Mouse (Mus musculus): ENCODE data around the gene Grb7. TPM values are rescaled to one million over a fixed set of nuclear protein-coding genes. Genes with fewer than 3 reads are reported as not detected.

Grb7 gene
- polyA plus RNA-seq, 1 experiment from 2014 or later = 2.5 TPM

DNA sequence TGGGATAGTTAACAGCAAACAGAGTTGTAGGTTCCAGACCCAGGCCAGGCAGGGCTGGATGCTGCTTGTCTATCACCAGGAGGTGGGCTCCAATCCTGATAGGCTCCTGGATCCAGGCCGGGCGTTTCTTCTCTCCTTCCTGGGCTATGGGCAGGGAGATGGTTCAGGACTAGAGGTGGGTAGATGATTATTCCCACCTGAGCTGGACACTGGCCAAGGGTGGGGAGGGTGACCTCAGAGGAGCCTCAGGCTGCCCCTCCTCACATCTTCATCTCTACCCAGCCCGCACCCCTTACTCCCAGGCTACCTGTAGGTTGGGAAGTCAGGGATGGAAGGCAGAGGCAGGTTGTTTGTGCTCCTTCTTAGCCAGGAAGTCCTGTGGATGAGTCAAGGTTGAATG, 3.2 kb downstream of the Grb7 start:
- H3K9me3 ChIP-seq (ENCODE audit: control insufficient read depth, low read length) = no peaks in the 10 kb centered on the region
- no peak overlapping the region for H3K9ac ChIP-seq (ENCODE audit: low read depth, low read length)
- no peak overlapping the region for H3K4me3 ChIP-seq (ENCODE audit: low read length)
- H3K4me1 ChIP-seq (ENCODE audit: control insufficient read depth, insufficient read depth, low read depth, low read length) = peaks cover 4% of the 10 kb centered on the region; the same call in 1 of the 2 replicates
- no peaks in the 10 kb centered on the region for H3K36me3 ChIP-seq (ENCODE audit: control insufficient read depth, insufficient read depth, low read length)
- H3K27ac ChIP-seq (ENCODE audit: low read depth, low read length) = no peak overlapping the region
- H3K27me3 ChIP-seq (replicated peaks; ENCODE audit: control insufficient read depth, insufficient read depth, low read length) = peaks cover 23% of the 10 kb centered on the region
- WGBS = 90% methylated on average over 3 of the region's 3 CpGs
- H3K4me2 ChIP-seq (ENCODE audit: low read length) = no peak overlapping the region
- ATAC-seq = no peak

DNA sequence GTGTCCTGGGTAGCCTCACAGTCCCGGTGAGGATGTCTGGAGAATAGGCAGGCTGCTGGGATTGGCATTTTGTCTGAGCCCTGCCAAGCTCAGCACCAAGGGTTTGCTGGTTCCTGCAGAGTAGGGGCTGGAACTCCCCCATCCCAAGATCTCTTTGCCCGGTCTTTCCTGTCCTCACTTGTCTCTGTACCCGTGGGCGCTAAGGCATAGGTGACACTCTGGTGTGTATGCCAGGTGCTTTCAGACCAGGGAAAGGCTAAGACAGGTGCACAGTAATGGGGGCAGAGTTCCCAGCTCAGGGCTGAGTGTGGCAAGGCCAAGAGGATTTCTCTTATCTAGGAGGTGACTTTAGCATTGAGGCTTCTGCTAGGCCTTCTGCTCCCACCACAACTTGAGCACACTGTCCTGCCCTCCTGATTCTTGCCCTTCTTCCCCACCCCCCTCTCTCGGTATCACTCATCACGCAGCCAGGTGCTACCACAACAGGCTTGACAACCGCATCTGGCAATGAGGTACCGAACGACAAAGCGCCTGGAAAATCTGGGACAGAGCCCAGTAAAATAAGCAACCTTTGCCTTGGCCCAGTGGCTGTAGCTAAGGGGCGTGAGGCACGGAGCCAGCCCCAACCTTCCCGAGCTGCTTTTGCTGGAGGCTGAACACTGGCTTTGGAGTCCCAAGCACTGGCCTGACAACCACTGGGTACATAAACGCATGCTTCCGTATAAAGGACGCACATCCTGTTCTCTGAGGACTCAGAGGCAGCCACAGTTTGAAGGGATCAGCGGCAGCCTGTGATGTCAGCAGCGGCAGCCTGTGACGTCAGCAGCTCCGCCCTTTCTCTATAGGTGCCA, 4.0 kb downstream of the Grb7 start:
- Histone ChIP-seq H3K4me1 (ENCODE audit: control insufficient read depth, insufficient read depth, low read depth, low read length) (peaks cover 4% of the 10 kb centered on the region; the same call in 1 of the 2 replicates), H3K27ac (ENCODE audit: low read depth, low read length) (no peak overlapping the region), H3K36me3 (ENCODE audit: control insufficient read depth, insufficient read depth, low read length) (no peaks in the 10 kb centered on the region), H3K9me3 (ENCODE audit: control insufficient read depth, low read length) (no peaks in the 10 kb centered on the region), H3K27me3 (replicated peaks; ENCODE audit: control insufficient read depth, insufficient read depth, low read length) (peaks cover 23% of the 10 kb centered on the region), H3K4me2 (ENCODE audit: low read length) (no peak overlapping the region), H3K9ac (ENCODE audit: low read depth, low read length) (no peak overlapping the region), H3K4me3 (ENCODE audit: low read length) (no peak overlapping the region)
- 86% methylated on average over 20 of the region's 20 CpGs for WGBS
- no peak for ATAC-seq

DNA sequence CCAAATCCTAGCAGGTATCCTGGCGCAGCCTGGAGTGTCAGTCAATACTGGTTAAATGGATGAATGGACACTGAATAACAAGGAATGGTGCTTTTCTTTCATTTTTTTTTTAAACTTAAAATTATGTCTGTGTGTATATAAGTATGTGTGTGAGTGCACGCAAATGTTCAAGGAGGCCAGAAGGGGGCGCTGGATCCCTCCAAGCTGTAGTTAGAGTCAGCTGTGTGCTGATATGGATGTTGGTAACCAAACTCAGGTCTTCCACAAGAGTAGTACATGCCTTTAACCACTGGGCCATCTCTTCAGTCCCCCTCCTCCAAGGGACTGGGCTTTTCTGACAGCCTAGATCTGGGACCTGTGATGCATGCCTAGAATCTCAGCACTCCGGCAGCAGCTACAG, 9.3 kb downstream of the Grb7 start:
- Histone ChIP-seq H3K9ac (ENCODE audit: low read depth, low read length) (no peak overlapping the region), H3K9me3 (ENCODE audit: control insufficient read depth, low read length) (no peaks in the 10 kb centered on the region), H3K4me2 (ENCODE audit: low read length) (no peak overlapping the region), H3K4me3 (ENCODE audit: low read length) (no peak overlapping the region), H3K36me3 (ENCODE audit: control insufficient read depth, insufficient read depth, low read length) (no peaks in the 10 kb centered on the region), H3K27ac (ENCODE audit: low read depth, low read length) (no peak overlapping the region), H3K27me3 (replicated peaks; ENCODE audit: control insufficient read depth, insufficient read depth, low read length) (peaks cover 9% of the 10 kb centered on the region; the same call in 1 of the 2 replicates), H3K4me1 (ENCODE audit: control insufficient read depth, insufficient read depth, low read depth, low read length) (peaks cover 4% of the 10 kb centered on the region; the same call in 1 of the 2 replicates)
- no peak for ATAC-seq
- 84% methylated on average over 4 of the region's 4 CpGs for WGBS

DNA sequence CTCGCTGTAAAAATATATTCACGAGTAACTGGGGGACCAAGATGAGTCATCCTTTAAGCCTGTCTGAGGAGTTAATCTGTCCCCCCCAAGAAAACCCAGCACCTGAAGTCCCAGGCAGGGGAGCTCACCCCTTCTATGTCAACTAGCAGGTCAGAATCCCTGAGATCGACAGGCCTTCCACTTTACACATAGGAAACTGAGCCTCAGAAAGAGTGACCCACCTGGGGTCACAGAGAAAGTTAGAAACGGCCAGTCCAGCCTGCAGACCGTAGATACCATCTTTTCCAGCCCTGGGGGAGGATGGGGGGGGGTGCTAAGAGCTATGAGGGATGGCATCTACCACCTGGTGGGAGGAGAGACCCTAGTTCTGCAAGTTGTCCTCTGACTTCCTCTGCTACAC, 10.4 kb downstream of the Grb7 start:
- Histone ChIP-seq H3K4me3 (ENCODE audit: low read length) (no peak overlapping the region), H3K27me3 (replicated peaks; ENCODE audit: control insufficient read depth, insufficient read depth, low read length) (peaks cover 9% of the 10 kb centered on the region; the same call in 1 of the 2 replicates), H3K4me1 (ENCODE audit: control insufficient read depth, insufficient read depth, low read depth, low read length) (peaks cover 4% of the 10 kb centered on the region; the same call in 1 of the 2 replicates), H3K9me3 (ENCODE audit: control insufficient read depth, low read length) (no peaks in the 10 kb centered on the region), H3K36me3 (ENCODE audit: control insufficient read depth, insufficient read depth, low read length) (no peaks in the 10 kb centered on the region), H3K9ac (ENCODE audit: low read depth, low read length) (no peak overlapping the region), H3K27ac (ENCODE audit: low read depth, low read length) (no peak overlapping the region), H3K4me2 (ENCODE audit: low read length) (no peak overlapping the region)
- WGBS = 86% methylated on average over 5 of the region's 5 CpGs
- no peak for ATAC-seq

DNA sequence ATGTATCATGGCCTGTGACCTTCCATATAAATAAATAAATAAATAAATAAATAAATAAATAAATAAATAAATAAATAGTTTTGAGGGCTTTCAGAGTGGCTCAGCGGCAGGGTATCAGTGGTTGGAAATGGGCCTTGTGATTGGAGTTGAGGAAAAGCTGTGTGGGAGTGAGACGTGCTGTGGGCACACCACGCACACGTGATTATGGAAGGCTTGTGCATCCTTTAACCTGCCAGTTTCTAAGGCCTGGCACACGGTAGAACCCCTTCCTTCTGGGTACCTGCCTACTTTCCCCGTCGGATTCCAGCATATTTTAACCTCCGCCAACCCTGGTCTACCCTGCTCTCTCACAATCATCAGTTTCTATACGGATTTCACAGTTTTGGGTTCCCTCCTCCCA, 10.8 kb downstream of the Grb7 start:
- peaks cover 4% of the 10 kb centered on the region; the same call in 1 of the 2 replicates for H3K4me1 ChIP-seq (ENCODE audit: control insufficient read depth, insufficient read depth, low read depth, low read length)
- H3K4me3 ChIP-seq (ENCODE audit: low read length) = peak overlapping the region; percentile 56
- peaks cover 9% of the 10 kb centered on the region; the same call in 1 of the 2 replicates for H3K27me3 ChIP-seq (replicated peaks; ENCODE audit: control insufficient read depth, insufficient read depth, low read length)
- H3K27ac ChIP-seq (ENCODE audit: low read depth, low read length) = peak overlapping the region; percentile 81
- peak overlapping the region; percentile 85 for H3K4me2 ChIP-seq (ENCODE audit: low read length)
- peak overlapping the region; percentile 76 for H3K9ac ChIP-seq (ENCODE audit: low read depth, low read length)
- H3K9me3 ChIP-seq (ENCODE audit: control insufficient read depth, low read length) = no peaks in the 10 kb centered on the region
- no peaks in the 10 kb centered on the region for H3K36me3 ChIP-seq (ENCODE audit: control insufficient read depth, insufficient read depth, low read length)
- peak; percentile 32 for ATAC-seq
- 21% methylated on average over 9 of the region's 9 CpGs for WGBS

DNA sequence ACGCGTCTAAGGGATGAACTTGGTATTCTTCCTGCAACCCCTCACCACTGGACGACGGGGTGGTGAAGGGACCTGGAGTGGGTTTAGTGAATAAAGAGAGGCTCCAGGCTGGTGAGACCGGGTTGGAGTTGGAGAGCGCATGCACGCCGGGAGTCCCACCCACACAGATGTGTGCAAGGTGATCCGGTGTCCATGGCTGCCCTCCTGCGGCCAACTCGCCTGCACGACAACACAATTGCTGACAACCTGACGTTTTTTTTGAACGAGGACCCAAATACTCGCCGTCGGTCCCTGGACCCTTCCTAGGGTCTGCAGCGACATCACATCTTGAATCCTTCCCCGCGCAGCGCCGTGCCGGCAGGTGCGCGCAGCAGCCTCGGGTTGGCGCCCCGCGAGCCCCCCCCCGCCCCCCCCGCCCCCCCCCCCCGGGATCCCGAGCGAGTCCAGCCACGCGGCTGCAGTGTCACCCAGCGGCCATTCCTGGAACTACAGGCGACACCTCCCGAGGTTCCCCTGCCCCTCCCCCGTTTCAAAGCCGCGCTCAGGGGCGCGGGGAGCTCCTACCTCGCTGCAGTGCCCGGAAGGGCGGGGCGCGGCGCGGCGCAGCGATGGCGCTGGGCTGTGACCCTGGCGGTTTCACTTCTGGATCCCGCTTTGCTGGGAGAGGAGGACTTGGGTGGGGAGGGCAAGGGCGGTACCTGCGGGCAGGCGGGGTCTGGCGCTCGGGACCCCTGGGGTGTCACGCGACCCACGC, 11.3 kb downstream of the Grb7 start:
- H3K27me3 ChIP-seq (replicated peaks; ENCODE audit: control insufficient read depth, insufficient read depth, low read length) = peaks cover 9% of the 10 kb centered on the region; the same call in 1 of the 2 replicates
- peak overlapping the region; percentile 81 for H3K27ac ChIP-seq (ENCODE audit: low read depth, low read length)
- peak overlapping the region; percentile 56 for H3K4me3 ChIP-seq (ENCODE audit: low read length)
- no peaks in the 10 kb centered on the region for H3K9me3 ChIP-seq (ENCODE audit: control insufficient read depth, low read length)
- peak overlapping the region; percentile 85 for H3K4me2 ChIP-seq (ENCODE audit: low read length)
- no peaks in the 10 kb centered on the region for H3K36me3 ChIP-seq (ENCODE audit: control insufficient read depth, insufficient read depth, low read length)
- WGBS = 2% methylated on average over 41 of the region's 64 CpGs
- peak; percentile 92 for ATAC-seq
- peak overlapping the region; percentile 76 for H3K9ac ChIP-seq (ENCODE audit: low read depth, low read length)
- peaks cover 4% of the 10 kb centered on the region; the same call in 1 of the 2 replicates for H3K4me1 ChIP-seq (ENCODE audit: control insufficient read depth, insufficient read depth, low read depth, low read length)

DNA sequence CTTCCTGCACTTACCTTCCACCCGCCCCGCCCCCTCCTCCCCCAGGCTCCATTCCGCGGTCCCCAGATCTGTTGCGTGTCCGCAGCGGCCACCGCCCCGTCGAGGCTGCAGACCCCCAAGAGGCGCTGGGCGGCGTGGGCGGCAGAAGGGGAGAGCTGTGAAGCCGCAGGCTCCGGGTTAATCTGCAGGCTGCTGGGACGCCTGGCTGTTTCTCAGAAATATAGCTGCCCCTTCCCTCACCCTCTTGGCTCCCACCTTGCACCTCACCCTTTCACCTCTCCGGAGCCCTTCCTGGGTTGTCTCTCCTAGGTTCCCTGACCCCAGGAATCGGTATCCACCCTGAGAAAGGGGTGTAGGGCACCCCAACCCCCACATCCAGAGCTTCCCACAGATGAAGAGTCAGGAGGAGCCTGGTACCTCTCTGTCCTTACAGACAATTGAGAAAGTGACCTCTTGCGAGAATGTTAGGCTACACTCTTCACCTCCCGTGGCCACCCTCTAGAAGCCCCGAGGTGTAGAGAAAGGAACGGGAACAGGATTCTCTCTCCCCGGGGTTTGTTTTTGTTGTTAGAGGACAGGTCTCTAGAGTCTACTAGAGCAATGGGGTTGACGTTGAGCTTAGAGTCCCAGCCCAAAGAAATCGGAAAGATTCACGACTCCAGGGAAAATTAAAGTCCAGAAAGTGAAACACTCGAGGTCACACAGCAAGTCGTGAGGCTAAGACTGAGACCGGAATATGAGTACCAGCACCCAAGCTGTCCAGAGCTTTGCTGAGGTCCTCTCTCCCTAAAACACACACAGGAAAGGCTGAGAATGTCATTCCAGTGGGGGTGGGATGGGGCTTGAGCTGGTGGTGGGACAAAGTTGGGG, 12.2 kb downstream of the Grb7 start:
- Histone ChIP-seq H3K27ac (ENCODE audit: low read depth, low read length) (peak overlapping the region; percentile 81; the same call in 1 of the 2 replicates), H3K9me3 (ENCODE audit: control insufficient read depth, low read length) (no peaks in the 10 kb centered on the region), H3K4me3 (ENCODE audit: low read length) (peak overlapping the region; percentile 56), H3K4me2 (ENCODE audit: low read length) (peak overlapping the region; percentile 85), H3K36me3 (ENCODE audit: control insufficient read depth, insufficient read depth, low read length) (no peaks in the 10 kb centered on the region), H3K4me1 (ENCODE audit: control insufficient read depth, insufficient read depth, low read depth, low read length) (peaks cover 4% of the 10 kb centered on the region; the same call in 1 of the 2 replicates), H3K9ac (ENCODE audit: low read depth, low read length) (peak overlapping the region; percentile 76), H3K27me3 (replicated peaks; ENCODE audit: control insufficient read depth, insufficient read depth, low read length) (peaks cover 9% of the 10 kb centered on the region; the same call in 1 of the 2 replicates)
- ATAC-seq = peak; percentile 25
- WGBS = 5% methylated on average over 28 of the region's 30 CpGs

DNA sequence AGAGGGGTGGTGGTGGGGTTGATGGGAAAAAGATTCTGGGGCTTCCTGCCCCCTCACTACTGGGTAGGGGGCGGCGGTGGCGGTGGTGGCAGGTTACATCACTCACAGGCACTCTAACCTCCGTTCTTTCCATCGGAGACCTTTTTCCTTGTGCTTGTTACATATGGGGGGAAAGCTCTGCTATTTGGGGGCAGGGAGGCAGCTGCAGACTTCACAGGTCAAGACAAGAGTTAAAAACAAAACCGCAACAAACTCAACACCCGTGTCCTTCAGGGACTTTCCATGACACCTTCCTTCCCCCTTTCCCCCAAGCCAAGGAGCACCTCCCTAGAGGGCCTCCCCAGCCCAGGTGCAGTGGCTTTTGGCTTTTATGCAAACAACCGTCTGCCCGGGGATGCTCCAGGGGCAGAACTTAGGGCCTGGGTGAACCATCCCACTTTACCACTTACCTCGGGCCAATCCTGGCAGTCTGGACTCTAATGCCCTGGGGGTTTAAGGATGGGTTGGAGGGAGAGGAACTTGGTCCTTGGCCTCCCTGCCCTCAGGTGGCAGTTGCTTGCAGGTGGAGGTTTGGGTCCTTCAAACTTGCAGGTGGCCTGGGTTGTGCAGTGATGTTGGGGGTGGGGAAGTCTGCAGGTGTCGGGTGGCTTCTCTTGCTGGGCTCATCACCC, 13.0 kb downstream of the Grb7 start:
- peaks cover 9% of the 10 kb centered on the region; the same call in 1 of the 2 replicates for H3K27me3 ChIP-seq (replicated peaks; ENCODE audit: control insufficient read depth, insufficient read depth, low read length)
- no peak for ATAC-seq
- H3K4me3 ChIP-seq (ENCODE audit: low read length) = no peak overlapping the region
- H3K4me2 ChIP-seq (ENCODE audit: low read length) = no peak overlapping the region
- H3K9me3 ChIP-seq (ENCODE audit: control insufficient read depth, low read length) = no peaks in the 10 kb centered on the region
- H3K36me3 ChIP-seq (ENCODE audit: control insufficient read depth, insufficient read depth, low read length) = no peaks in the 10 kb centered on the region
- H3K4me1 ChIP-seq (ENCODE audit: control insufficient read depth, insufficient read depth, low read depth, low read length) = peaks cover 4% of the 10 kb centered on the region; the same call in 1 of the 2 replicates
- WGBS = 18% methylated on average over 11 of the region's 11 CpGs
- H3K27ac ChIP-seq (ENCODE audit: low read depth, low read length) = no peak overlapping the region
- H3K9ac ChIP-seq (ENCODE audit: low read depth, low read length) = no peak overlapping the region

All from hindbrain, embryonic 16.5 days (tissue).